16 mouse cellular contexts compared by ENCODE assay signal in genomic region chr14:67143826-67144225, GRCm38 (mm10).
"Had no signal": no experiment of that assay in that cellular context is flagged by ENCODE, and none has a peak within 500 bp of the region (broad histone marks: within the 10 kb centered on the region; RNA-seq: fewer than 3 reads in every experiment).

No protein-coding gene starts in this region.

- H3K9ac ChIP-seq: kidney, embryonic 15.5 days; limb, embryonic 15.5 days; liver, embryonic 14.5 days; liver, postnatal 0 days; lung, embryonic 14.5 days; midbrain, embryonic 13.5 days had no signal

- ATAC-seq: liver, postnatal 0 days; lung, postnatal 0 days; midbrain, embryonic 13.5 days had no signal

- H3K36me3 ChIP-seq: kidney, embryonic 15.5 days; limb, embryonic 15.5 days; midbrain, embryonic 13.5 days had no signal

- H3K4me3 ChIP-seq: kidney, embryonic 15.5 days; limb, embryonic 15.5 days; midbrain, embryonic 13.5 days had no signal

- H3K27ac ChIP-seq: kidney, embryonic 15.5 days; limb, embryonic 15.5 days; liver, embryonic 14.5 days; macrophage; midbrain, embryonic 13.5 days had no signal

- H3K9me3 ChIP-seq: kidney, embryonic 15.5 days; limb, embryonic 15.5 days; midbrain, embryonic 13.5 days had no signal

- H3K4me2 ChIP-seq: kidney, embryonic 15.5 days; limb, embryonic 15.5 days; liver, embryonic 11.5 days; lung, embryonic 14.5 days; midbrain, embryonic 13.5 days had no signal

- H3K27me3 ChIP-seq: kidney, embryonic 15.5 days; limb, embryonic 15.5 days had no signal

- DNase-seq: kidney, adult 11 months; kidney, adult 8-10 months; kidney, postnatal 14 days; kidney, postnatal 4 days; layer of hippocampus, postnatal 36 days; liver, postnatal 0 days; thymus, adult 18-20 months; thymus, postnatal 36 days had no signal
